Mouse (Mus musculus) bone marrow macrophage, adult 2 months (primary cell): ENCODE results near the gene Dand5. TPM values are rescaled to one million over a fixed set of nuclear protein-coding genes. Genes with fewer than 3 reads are reported as not detected.

Source experiments
- H3K27ac ChIP-seq: 2 replicates; pipeline ENCODE4 v1.5.1; 2012; ENCODE audit warnings: low read depth, low read length; ENCODE audit not compliant: insufficient read depth
- H3K4me1 ChIP-seq: 2 replicates; pipeline ENCODE4 v1.6.1; 2012; ENCODE audit warnings: low read length; ENCODE audit not compliant: control insufficient read depth, insufficient read depth
- H3K4me3 ChIP-seq: 2 replicates; pipeline ENCODE4 v1.5.1; 2012; ENCODE audit warnings: mild to moderate bottlenecking, low read length, moderate library complexity; ENCODE audit not compliant: insufficient read depth
- CTCF ChIP-seq: IDR thresholded peaks from 2 replicates; pipeline ENCODE4 v1.5.1; 2012; ENCODE audit warnings: low read depth, mild to moderate bottlenecking, low read length, moderate library complexity
- POLR2A ChIP-seq: IDR thresholded peaks from 2 replicates; pipeline ENCODE4 v1.6.1; 2012; ENCODE audit warnings: mild to moderate bottlenecking, low read depth, low read length, borderline replicate concordance
- polyA plus RNA-seq: library from polyadenylated mRNA; stranded (reverse); fragments of >200 nt; gene quantifications from 2 replicates; pipeline ENCODE4 v1.2.4, GENCODE M21; 2012; ENCODE audit not compliant: missing spikeins, insufficient read depth, insufficient read length

Gene Dand5
- polyA plus RNA-seq, 1 experiment: 3.3 TPM

- Histone ChIP-seq H3K4me3 (no peak overlapping the region), H3K27ac (no peak overlapping the region), H3K4me1 (peaks cover 2% of the 10 kb centered on the region; the same call in 1 of the 2 replicates)
- TF ChIP-seq POLR2A (no peak), CTCF (no peak)
Observed at GRCm38 (mm10) chr8:84777899-84778637, 44.6 kb downstream of the Dand5 start.

GRCm38 (mm10) chr8:84776569-84776968 is 46.1 kb downstream of the Dand5 start:
- no peak overlapping the region for H3K27ac ChIP-seq
- no peak overlapping the region for H3K4me3 ChIP-seq
- TF ChIP-seq CTCF (no peak), POLR2A (no peak)
- peaks cover 2% of the 10 kb centered on the region; the same call in 1 of the 2 replicates for H3K4me1 ChIP-seq

GRCm38 (mm10) chr8:84775621-84776113 is 47.0 kb downstream of the Dand5 start:
- H3K27ac ChIP-seq: no peak overlapping the region
- no peak overlapping the region for H3K4me3 ChIP-seq
- H3K4me1 ChIP-seq: peaks cover 2% of the 10 kb centered on the region; the same call in 1 of the 2 replicates
- no peak for TF ChIP-seq CTCF
- no peak for TF ChIP-seq POLR2A

GRCm38 (mm10) chr8:84775105-84775591 is 47.5 kb downstream of the Dand5 start:
- H3K4me1 ChIP-seq: peaks cover 2% of the 10 kb centered on the region; the same call in 1 of the 2 replicates
- no peak for TF ChIP-seq POLR2A
- no peak overlapping the region for H3K4me3 ChIP-seq
- no peak overlapping the region for H3K27ac ChIP-seq

GRCm38 (mm10) chr8:84774473-84774911 is 48.1 kb downstream of the Dand5 start:
- no peak for TF ChIP-seq POLR2A
- no peak for TF ChIP-seq CTCF
- Histone ChIP-seq H3K4me1 (peaks cover 2% of the 10 kb centered on the region; the same call in 1 of the 2 replicates), H3K27ac (no peak overlapping the region), H3K4me3 (no peak overlapping the region)

- no peak overlapping the region for H3K4me3 ChIP-seq
- TF ChIP-seq POLR2A (no peak), CTCF (no peak)
Observed at GRCm38 (mm10) chr8:84773833-84774232, 48.8 kb downstream of the Dand5 start.

GRCm38 (mm10) chr8:84773304-84773703 is 49.3 kb downstream of the Dand5 start:
- H3K4me3 ChIP-seq: no peak overlapping the region
- TF ChIP-seq POLR2A: no peak
- TF ChIP-seq CTCF: no peak
- H3K4me1 ChIP-seq: peaks cover 2% of the 10 kb centered on the region; the same call in 1 of the 2 replicates

More at GRCm38 (mm10) chr8:84773833-84774232, 48.8 kb downstream of the Dand5 start:
- H3K27ac ChIP-seq: no peak overlapping the region
- H3K4me1 ChIP-seq: peaks cover 2% of the 10 kb centered on the region; the same call in 1 of the 2 replicates

GRCm38 (mm10) chr8:84772628-84773027 is 50.0 kb downstream of the Dand5 start:
- Histone ChIP-seq H3K4me3 (no peak overlapping the region), H3K4me1 (peaks cover 2% of the 10 kb centered on the region; the same call in 1 of the 2 replicates), H3K27ac (no peak overlapping the region)
- no peak for TF ChIP-seq POLR2A
- no peak for TF ChIP-seq CTCF

More at GRCm38 (mm10) chr8:84773304-84773703, 49.3 kb downstream of the Dand5 start:
- H3K27ac ChIP-seq: no peak overlapping the region

GRCm38 (mm10) chr8:84771941-84772378 is 50.7 kb downstream of the Dand5 start:
- no peak overlapping the region for H3K4me3 ChIP-seq
- H3K27ac ChIP-seq: no peak overlapping the region
- peaks cover 2% of the 10 kb centered on the region; the same call in 1 of the 2 replicates for H3K4me1 ChIP-seq
- TF ChIP-seq POLR2A (no peak), CTCF (no peak)

GRCm38 (mm10) chr8:84771000-84771687 is 51.5 kb downstream of the Dand5 start:
- H3K4me1 ChIP-seq: no peaks in the 10 kb centered on the region
- H3K27ac ChIP-seq: no peak overlapping the region
- TF ChIP-seq POLR2A (no peak), CTCF (no peak)
- no peak overlapping the region for H3K4me3 ChIP-seq
